Mouse (Mus musculus) forebrain, embryonic 10.5 days (tissue): ENCODE data around the gene Lrp6. TPM values are rescaled to one million over a fixed set of nuclear protein-coding genes. Genes with fewer than 3 reads are reported as not detected.

Experiments used
- DNase-seq: peaks from one replicate; pipeline ENCODE4 v3.0.0-alpha.2; 2017; ENCODE audit warnings: low spot score; ENCODE audit errors: extremely low spot score
- H3K27ac ChIP-seq: fragments of 300-500 bp; sonication (generic); 2 replicates; pipeline ENCODE4 v1.5.1; 2016; ENCODE audit warnings: mild to moderate bottlenecking
- H3K27me3 ChIP-seq: fragments of 300-500 bp; sonication (generic); 2 replicates; pipeline ENCODE4 v1.6.1; 2016; ENCODE audit warnings: mild to moderate bottlenecking; ENCODE audit not compliant: poor library complexity, severe bottlenecking
- H3K36me3 ChIP-seq: fragments of 300-500 bp; sonication (generic); replicated peaks from 2 replicates; pipeline ENCODE4 v1.6.1; 2016; ENCODE audit warnings: mild to moderate bottlenecking, moderate library complexity
- H3K4me1 ChIP-seq: fragments of 300-500 bp; sonication (generic); 2 replicates; pipeline ENCODE4 v1.6.1; 2016
- H3K4me3 ChIP-seq: fragments of 300-500 bp; sonication (generic); 2 replicates; pipeline ENCODE4 v1.5.1; 2016; ENCODE audit warnings: mild to moderate bottlenecking, moderate library complexity
- H3K9me3 ChIP-seq: fragments of 300-500 bp; sonication (generic); 2 replicates; pipeline ENCODE4 v1.6.1; 2016; ENCODE audit warnings: mild to moderate bottlenecking, moderate library complexity
- WGBS: fragments of 180-500 bp; shearing (Covaris S2); methylation state at CpG from one replicate; pipeline ENCODE4 v1.1.7; 2016; 5-methylcytosine and 5-hydroxymethylcytosine counted together
- polyA plus RNA-seq: library from polyadenylated mRNA; unstranded; fragments of >200 nt; fragmentation: Nextera tagmentation; extraction: Ambion mirVana; gene quantifications from 2 replicates; pipeline ENCODE4 v1.2.1, GENCODE M21; 2016

The Lrp6 gene
- polyA plus RNA-seq, 1 experiment from 2014 or later = 25.4 TPM

- no peaks in the 10 kb centered on the region for H3K27me3 ChIP-seq
- H3K4me3 ChIP-seq = no peak overlapping the region
- H3K36me3 ChIP-seq = peaks cover 22% of the 10 kb centered on the region
- peaks cover 13% of the 10 kb centered on the region for H3K4me1 ChIP-seq
- no peak overlapping the region for H3K27ac ChIP-seq
- H3K9me3 ChIP-seq = peaks cover 3% of the 10 kb centered on the region; the same call in 1 of the 2 replicates
- DNase-seq = no peak
- WGBS = 86% methylated on average over 6 of the region's 6 CpGs
These were observed 26.6 kb downstream of the Lrp6 start for GRCm38 (mm10) chr6:134540161-134540560.

GRCm38 (mm10) chr6:134539459-134539858 is 27.3 kb downstream of the Lrp6 start:
- Histone ChIP-seq H3K4me3 (no peak overlapping the region), H3K36me3 (peaks cover 29% of the 10 kb centered on the region), H3K4me1 (peaks cover 15% of the 10 kb centered on the region), H3K27me3 (no peaks in the 10 kb centered on the region), H3K9me3 (peaks cover 3% of the 10 kb centered on the region; the same call in 1 of the 2 replicates), H3K27ac (no peak overlapping the region)
- no peak for DNase-seq
- WGBS = 92% methylated on average over 3 of the region's 3 CpGs

GRCm38 (mm10) chr6:134538805-134539204 is 28.0 kb downstream of the Lrp6 start:
- Histone ChIP-seq H3K27me3 (no peaks in the 10 kb centered on the region), H3K27ac (no peak overlapping the region), H3K4me1 (peaks cover 15% of the 10 kb centered on the region), H3K4me3 (no peak overlapping the region), H3K9me3 (peaks cover 3% of the 10 kb centered on the region; the same call in 1 of the 2 replicates), H3K36me3 (peaks cover 29% of the 10 kb centered on the region)
- 92% methylated on average over 4 of the region's 4 CpGs for WGBS
- no peak for DNase-seq

- Histone ChIP-seq H3K4me3 (no peak overlapping the region), H3K27me3 (no peaks in the 10 kb centered on the region), H3K27ac (no peak overlapping the region), H3K4me1 (peaks cover 15% of the 10 kb centered on the region), H3K36me3 (peaks cover 35% of the 10 kb centered on the region), H3K9me3 (peaks cover 3% of the 10 kb centered on the region; the same call in 1 of the 2 replicates)
- WGBS = 64% methylated on average over 10 of the region's 10 CpGs
- no peak for DNase-seq
These were observed 29.2 kb downstream of the Lrp6 start for GRCm38 (mm10) chr6:134537461-134538117.

- Histone ChIP-seq H3K9me3 (peaks cover 3% of the 10 kb centered on the region; the same call in 1 of the 2 replicates), H3K36me3 (peaks cover 43% of the 10 kb centered on the region), H3K4me3 (no peak overlapping the region), H3K27me3 (no peaks in the 10 kb centered on the region), H3K4me1 (peaks cover 15% of the 10 kb centered on the region), H3K27ac (no peak overlapping the region)
- no peak for DNase-seq
- 85% methylated on average over 7 of the region's 7 CpGs for WGBS
These were observed 31.6 kb downstream of the Lrp6 start for GRCm38 (mm10) chr6:134535169-134535568.

- Histone ChIP-seq H3K9me3 (peaks cover 3% of the 10 kb centered on the region; the same call in 1 of the 2 replicates), H3K27me3 (no peaks in the 10 kb centered on the region), H3K36me3 (peaks cover 44% of the 10 kb centered on the region), H3K4me1 (peaks cover 16% of the 10 kb centered on the region), H3K4me3 (no peak overlapping the region), H3K27ac (no peak overlapping the region)
- no peak for DNase-seq
- WGBS = 86% methylated on average over 3 of the region's 3 CpGs
These were observed 33.7 kb downstream of the Lrp6 start for GRCm38 (mm10) chr6:134533021-134533420.

- H3K9me3 ChIP-seq = peaks cover 3% of the 10 kb centered on the region; the same call in 1 of the 2 replicates
- DNase-seq = no peak
- no peaks in the 10 kb centered on the region for H3K27me3 ChIP-seq
- no peak overlapping the region for H3K27ac ChIP-seq
- WGBS = 73% methylated on average over 1 of the region's 1 CpGs
- peaks cover 24% of the 10 kb centered on the region for H3K4me1 ChIP-seq
- peaks cover 44% of the 10 kb centered on the region for H3K36me3 ChIP-seq
- no peak overlapping the region for H3K4me3 ChIP-seq
These were observed 34.8 kb downstream of the Lrp6 start for GRCm38 (mm10) chr6:134531950-134532349.

- H3K36me3 ChIP-seq = peaks cover 37% of the 10 kb centered on the region
- no peak for DNase-seq
- H3K4me1 ChIP-seq = peaks cover 23% of the 10 kb centered on the region
- H3K27ac ChIP-seq = no peak overlapping the region
- 96% methylated on average over 4 of the region's 4 CpGs for WGBS
- H3K27me3 ChIP-seq = no peaks in the 10 kb centered on the region
- peaks cover 3% of the 10 kb centered on the region; the same call in 1 of the 2 replicates for H3K9me3 ChIP-seq
- no peak overlapping the region for H3K4me3 ChIP-seq
These were observed 37.4 kb downstream of the Lrp6 start for GRCm38 (mm10) chr6:134529340-134529739.

- Histone ChIP-seq H3K4me1 (peaks cover 28% of the 10 kb centered on the region), H3K4me3 (no peak overlapping the region), H3K9me3 (peaks cover 3% of the 10 kb centered on the region; the same call in 1 of the 2 replicates), H3K36me3 (peaks cover 37% of the 10 kb centered on the region), H3K27ac (0 out of 2 replicates have a peak overlapping the region, but pooled peaks have one; percentile 11), H3K27me3 (no peaks in the 10 kb centered on the region)
- DNase-seq = no peak
- WGBS = 98% methylated on average over 7 of the region's 7 CpGs
These were observed 38.4 kb downstream of the Lrp6 start for GRCm38 (mm10) chr6:134528396-134528795.

GRCm38 (mm10) chr6:134527596-134528128 is 39.1 kb downstream of the Lrp6 start:
- DNase-seq = no peak
- Histone ChIP-seq H3K27me3 (no peaks in the 10 kb centered on the region), H3K27ac (no peak overlapping the region), H3K4me3 (no peak overlapping the region), H3K36me3 (peaks cover 30% of the 10 kb centered on the region), H3K9me3 (peaks cover 3% of the 10 kb centered on the region; the same call in 1 of the 2 replicates), H3K4me1 (peaks cover 28% of the 10 kb centered on the region)
- 57% methylated on average over 6 of the region's 6 CpGs for WGBS

- H3K27ac ChIP-seq = no peak overlapping the region
- H3K4me3 ChIP-seq = no peak overlapping the region
- no peaks in the 10 kb centered on the region for H3K27me3 ChIP-seq
- H3K36me3 ChIP-seq = peaks cover 23% of the 10 kb centered on the region
- no peak for DNase-seq
- H3K4me1 ChIP-seq = peaks cover 28% of the 10 kb centered on the region
- WGBS = 75% methylated on average over 10 of the region's 10 CpGs
- peaks cover 3% of the 10 kb centered on the region; the same call in 1 of the 2 replicates for H3K9me3 ChIP-seq
These were observed 39.8 kb downstream of the Lrp6 start for GRCm38 (mm10) chr6:134526821-134527595.

GRCm38 (mm10) chr6:134526275-134526674 is 40.5 kb downstream of the Lrp6 start:
- Histone ChIP-seq H3K27ac (no peak overlapping the region), H3K36me3 (peaks cover 16% of the 10 kb centered on the region), H3K4me3 (no peak overlapping the region), H3K9me3 (peaks cover 3% of the 10 kb centered on the region; the same call in 1 of the 2 replicates), H3K4me1 (peaks cover 28% of the 10 kb centered on the region), H3K27me3 (no peaks in the 10 kb centered on the region)
- WGBS = 95% methylated on average over 5 of the region's 5 CpGs
- DNase-seq = no peak
